Mouse (Mus musculus) intestine, embryonic 15.5 days (tissue): Measurements from ENCODE around the gene Sumf1. TPM values are rescaled to one million over a fixed set of nuclear protein-coding genes. Genes with fewer than 3 reads are reported as not detected.
A peak's percentile ranks its signal among the peaks of the same experiment; 100 is the strongest.

Experiments used
- ATAC-seq: fragments of 200-750 bp; cut with Nextera tagmentation; 2 replicates; pipeline ENCODE4 v1.8.0; 2017; ENCODE audit warnings: moderate TSS enrichment, moderate library complexity
- H3K27ac ChIP-seq: fragments of 300-500 bp; sonication (generic); 2 replicates; pipeline ENCODE4 v1.5.1; 2015; ENCODE audit warnings: mild to moderate bottlenecking, inconsistent platforms
- H3K27me3 ChIP-seq: fragments of 300-500 bp; sonication (generic); replicated peaks from 2 replicates; pipeline ENCODE4 v1.6.1; 2015; ENCODE audit warnings: inconsistent platforms
- H3K36me3 ChIP-seq: fragments of 300-500 bp; sonication (generic); 2 replicates; pipeline ENCODE4 v1.6.1; 2015; ENCODE audit warnings: inconsistent platforms
- H3K4me1 ChIP-seq: fragments of 300-500 bp; sonication (generic); replicated peaks from 2 replicates; pipeline ENCODE4 v1.6.1; 2015; ENCODE audit warnings: inconsistent platforms
- H3K4me2 ChIP-seq: fragments of 300-500 bp; sonication (generic); replicated peaks from 2 replicates; pipeline ENCODE4 v1.6.1; 2015; ENCODE audit warnings: mild to moderate bottlenecking, inconsistent platforms
- H3K4me3 ChIP-seq: fragments of 300-500 bp; sonication (generic); replicated peaks from 2 replicates; pipeline ENCODE4 v1.5.1; 2015; ENCODE audit warnings: inconsistent platforms
- H3K9ac ChIP-seq: fragments of 300-500 bp; sonication (generic); 2 replicates; pipeline ENCODE4 v1.6.1; 2015; ENCODE audit warnings: inconsistent platforms
- H3K9me3 ChIP-seq: fragments of 300-500 bp; sonication (generic); 2 replicates; pipeline ENCODE4 v1.6.1; 2016; ENCODE audit warnings: inconsistent platforms
- WGBS: fragments of 180-500 bp; shearing (Covaris S2); methylation state at CpG from one replicate; pipeline ENCODE4 v1.1.7; 2015; 5-methylcytosine and 5-hydroxymethylcytosine counted together
- polyA plus RNA-seq: library from polyadenylated mRNA; unstranded; fragments of >200 nt; fragmentation: Nextera tagmentation; extraction: Ambion mirVana; gene quantifications from 2 replicates; pipeline ENCODE4 v1.2.1, GENCODE M21; 2015

Sumf1 gene
- polyA plus RNA-seq, 1 experiment from 2014 or later, result 22.0 TPM

DNA sequence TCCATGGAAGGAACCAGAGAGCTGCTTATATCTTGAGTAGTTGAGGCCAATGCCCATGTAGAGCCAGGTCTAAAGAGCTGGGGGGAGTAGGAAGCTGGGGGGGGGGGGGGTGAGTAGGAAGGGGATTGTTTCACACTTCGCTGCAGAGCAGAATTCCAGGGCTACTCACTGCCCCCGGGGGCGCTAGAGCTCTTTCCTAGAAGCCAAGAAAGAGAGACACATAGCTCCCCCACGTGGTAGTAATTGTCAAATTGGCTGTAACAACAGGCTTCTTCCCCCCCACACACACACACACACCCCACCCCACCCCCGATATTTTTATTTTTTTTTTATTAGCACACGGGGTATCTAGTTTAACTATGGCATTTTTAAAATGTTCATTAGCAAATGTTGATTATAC is 119.8 kb downstream of the Sumf1 start:
- Histone ChIP-seq H3K4me3 (peak overlapping the region; percentile 61), H3K9ac (peak overlapping the region; percentile 58; the same call in 1 of the 2 replicates), H3K36me3 (no peaks in the 10 kb centered on the region), H3K27ac (peak overlapping the region; percentile 94), H3K9me3 (no peaks in the 10 kb centered on the region), H3K4me1 (0 out of 2 replicates have a peak, but pooled peaks cover 2% of the 10 kb centered on the region), H3K27me3 (no peaks in the 10 kb centered on the region), H3K4me2 (peak overlapping the region; percentile 67)
- WGBS, result 15% methylated on average over 6 of the region's 6 CpGs
- no peak for ATAC-seq

DNA sequence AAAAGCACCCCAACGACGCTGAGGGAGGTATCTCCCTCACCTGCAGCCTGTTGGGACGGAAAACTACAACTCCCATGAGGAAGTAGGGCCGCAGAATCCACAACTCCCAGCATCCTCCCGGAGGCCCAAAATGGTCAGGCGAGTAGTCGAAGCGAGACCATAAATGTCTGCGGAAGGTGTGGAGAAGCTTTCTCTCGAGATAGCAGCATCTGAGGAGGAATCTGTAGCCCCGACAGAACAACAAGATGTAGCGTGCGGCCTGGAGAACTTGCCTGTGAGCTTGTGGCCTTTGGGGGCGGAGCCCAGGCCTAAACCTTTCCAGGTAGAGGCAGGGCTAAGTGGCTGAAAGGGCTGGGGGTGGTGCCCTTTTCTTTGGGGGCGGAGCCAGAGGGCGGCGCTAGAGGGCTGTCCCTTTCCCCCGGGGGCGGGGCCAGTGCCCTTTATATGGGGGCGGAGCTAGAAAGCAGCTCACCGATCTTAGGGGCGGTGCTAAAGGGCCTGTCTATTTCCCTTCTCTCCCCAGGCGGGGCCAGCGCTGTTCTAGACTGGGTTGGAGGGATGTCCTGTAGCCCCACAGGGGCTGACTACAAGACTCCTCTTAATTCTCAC is 120.4 kb downstream of the Sumf1 start, which contains the start of gene Setmar:
Setmar (plus strand) TSS at position 128 of the 609 bp plus-strand sequence.
- WGBS, result under 1% methylated on average over 22 of the region's 24 CpGs
- no peaks in the 10 kb centered on the region for H3K9me3 ChIP-seq
- H3K36me3 ChIP-seq, result no peaks in the 10 kb centered on the region
- H3K4me2 ChIP-seq, result peak within 1 kb of the TSS; percentile 67
- peak within 1 kb of the TSS; percentile 58 for H3K9ac ChIP-seq
- H3K4me1 ChIP-seq, result 0 out of 2 replicates have a peak, but pooled peaks cover 2% of the 10 kb centered on the region
- peak within 1 kb of the TSS; percentile 61 for H3K4me3 ChIP-seq
- no peaks in the 10 kb centered on the region for H3K27me3 ChIP-seq
- peak; percentile 98 for ATAC-seq
- peak within 1 kb of the TSS; percentile 94 for H3K27ac ChIP-seq

DNA sequence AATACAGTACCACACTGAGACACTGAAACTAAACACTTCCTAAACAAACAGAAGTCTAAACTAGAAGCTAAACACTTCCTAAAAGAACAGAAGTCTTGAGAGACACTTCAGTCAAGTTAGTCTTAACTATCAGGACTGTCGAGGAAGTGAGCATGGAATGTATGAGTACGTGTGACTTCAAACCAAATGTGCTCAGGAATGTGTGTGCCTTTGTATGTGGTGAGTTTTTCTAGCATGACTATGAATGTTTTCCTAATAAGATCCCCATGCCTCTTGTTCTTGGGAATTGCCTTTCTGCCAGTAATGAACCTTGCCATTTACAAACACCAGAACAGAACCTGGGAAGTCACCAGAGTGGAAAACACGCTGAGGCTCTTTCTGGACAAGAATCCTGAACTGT is 124.3 kb downstream of the Sumf1 start:
- H3K4me1 ChIP-seq, result 0 out of 2 replicates have a peak, but pooled peaks cover 2% of the 10 kb centered on the region
- H3K36me3 ChIP-seq, result no peaks in the 10 kb centered on the region
- no peaks in the 10 kb centered on the region for H3K27me3 ChIP-seq
- no peak overlapping the region for H3K4me2 ChIP-seq
- no peak overlapping the region for H3K4me3 ChIP-seq
- 70% methylated on average over 3 of the region's 3 CpGs for WGBS
- no peak overlapping the region for H3K27ac ChIP-seq
- no peaks in the 10 kb centered on the region for H3K9me3 ChIP-seq
- ATAC-seq, result no peak
- no peak overlapping the region for H3K9ac ChIP-seq

DNA sequence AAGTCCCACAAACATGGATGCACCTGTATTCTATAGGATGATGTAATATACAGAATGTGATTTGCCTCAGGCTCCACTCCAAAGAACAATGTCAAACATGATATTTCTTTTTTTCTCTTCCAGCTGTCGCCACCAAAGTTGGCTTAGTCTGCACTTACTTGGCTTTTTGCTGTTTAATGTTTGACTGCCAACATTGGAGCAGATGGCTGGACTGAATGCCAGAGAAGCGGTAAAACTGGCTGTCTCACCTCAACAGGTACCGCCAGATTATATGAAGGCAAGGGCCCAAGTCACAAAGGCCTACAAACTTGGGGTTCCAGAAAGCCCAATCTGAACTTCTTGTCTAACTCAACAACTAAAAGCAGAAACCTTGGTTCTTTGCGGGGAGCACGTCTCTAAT is 127.3 kb downstream of the Sumf1 start:
- no peaks in the 10 kb centered on the region for H3K36me3 ChIP-seq
- no peaks in the 10 kb centered on the region for H3K4me1 ChIP-seq
- no peak overlapping the region for H3K4me2 ChIP-seq
- no peak overlapping the region for H3K27ac ChIP-seq
- H3K9ac ChIP-seq, result no peak overlapping the region
- no peak for ATAC-seq
- no peaks in the 10 kb centered on the region for H3K27me3 ChIP-seq
- WGBS, result 82% methylated on average over 5 of the region's 5 CpGs
- no peak overlapping the region for H3K4me3 ChIP-seq
- no peaks in the 10 kb centered on the region for H3K9me3 ChIP-seq

DNA sequence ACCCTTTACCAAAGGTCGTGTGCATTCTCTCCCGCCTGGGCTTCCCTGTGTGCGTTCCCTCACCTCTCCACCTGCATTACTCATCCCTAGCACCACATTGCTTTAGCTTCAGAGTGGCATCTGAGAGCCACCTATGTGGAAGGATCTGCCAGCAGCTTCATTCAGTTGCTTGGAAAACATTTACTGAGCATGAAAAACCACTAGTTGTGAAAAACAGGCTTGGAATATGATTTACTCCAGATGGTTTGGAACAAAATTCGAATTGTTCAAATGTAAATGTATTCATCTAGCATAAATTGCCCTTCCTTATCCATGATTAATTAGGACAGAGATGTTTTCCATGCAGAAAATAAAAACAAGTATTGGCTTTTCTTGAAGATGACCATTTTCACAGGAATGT is 128.0 kb downstream of the Sumf1 start:
- H3K4me2 ChIP-seq, result no peak overlapping the region
- H3K9ac ChIP-seq, result no peak overlapping the region
- no peaks in the 10 kb centered on the region for H3K4me1 ChIP-seq
- ATAC-seq, result no peak
- no peaks in the 10 kb centered on the region for H3K27me3 ChIP-seq
- 61% methylated on average over 4 of the region's 4 CpGs for WGBS
- H3K4me3 ChIP-seq, result no peak overlapping the region
- no peaks in the 10 kb centered on the region for H3K9me3 ChIP-seq
- H3K36me3 ChIP-seq, result no peaks in the 10 kb centered on the region
- H3K27ac ChIP-seq, result no peak overlapping the region

Other genes starting within 250 kb of the Sumf1 start
- gene Setmar, start 120.5 kb downstream of the Sumf1 start, polyA plus RNA-seq, result 5.8 and 6.4 TPM in 2 replicates
- 8.4 and 9.0 TPM in 2 replicates for gene Itpr1, start 27.5 kb upstream of the Sumf1 start, polyA plus RNA-seq